Mouse (Mus musculus): ENCODE results near the gene Hsd3b1.

- no peak for TF ChIP-seq GATA1 (IDR thresholded peaks at IDR 0.05; ENCODE audit: borderline replicate concordance, low read length)
- no peak for TF ChIP-seq FLI1 (IDR thresholded peaks at IDR 0.05; ENCODE audit: low read length)
Measured at GRCm38 (mm10) chr3:98814101-98814670, 45.4 kb downstream of the Hsd3b1 start, which contains the start of gene Hsd3b6.

Data from megakaryocyte, embryonic 14.5 days (primary cell).